Mouse (Mus musculus) limb, embryonic 14.5 days (tissue): ENCODE measurements at regions not wholly inside any gene's neighbourhood (a gene's known extent, or its start where the extent isn't known, plus 50 kb on each side); places are given as distances from the start of the nearest gene placed in this dataset.

Experiments used
- ATAC-seq: fragments of 200-750 bp; cut with Nextera tagmentation; 2 replicates; pipeline ENCODE4 v1.8.0; 2017; ENCODE audit warnings: low read depth, moderate number of reproducible peaks, moderate TSS enrichment; ENCODE audit not compliant: low FRiP score
- DNase-seq: peaks from one replicate; pipeline ENCODE4 v3.0.0-alpha.2; 2015; ENCODE audit warnings: low spot score
- H3K27ac ChIP-seq: fragments of 300-500 bp; sonication (generic); replicated peaks from 2 replicates; pipeline ENCODE4 v1.5.1; 2014; ENCODE audit warnings: low read depth, mild to moderate bottlenecking, low read length, moderate library complexity, mixed read lengths
- H3K27me3 ChIP-seq: fragments of 300-500 bp; sonication (generic); 2 replicates; pipeline ENCODE4 v1.6.1; 2014; ENCODE audit warnings: low read length, mixed read lengths; ENCODE audit not compliant: control insufficient read depth, insufficient read depth
- H3K36me3 ChIP-seq: fragments of 300-500 bp; sonication (generic); 2 replicates; pipeline ENCODE4 v1.6.1; 2014; ENCODE audit warnings: mild to moderate bottlenecking, low read length, moderate library complexity, mixed read lengths; ENCODE audit not compliant: control insufficient read depth, insufficient read depth
- H3K4me1 ChIP-seq: fragments of 300-500 bp; sonication (generic); 2 replicates; pipeline ENCODE4 v1.6.1; 2014; ENCODE audit warnings: antibody characterized with exemption, low read length, mixed read lengths; ENCODE audit not compliant: control insufficient read depth, insufficient read depth
- H3K4me2 ChIP-seq: fragments of 300-500 bp; sonication (generic); replicated peaks from 2 replicates; pipeline ENCODE4 v1.6.1; 2014; ENCODE audit warnings: low read depth, mild to moderate bottlenecking, low read length, moderate library complexity; ENCODE audit not compliant: severe bottlenecking
- H3K4me3 ChIP-seq: fragments of 300-500 bp; sonication (generic); replicated peaks from 2 replicates; pipeline ENCODE4 v1.5.1; 2014; ENCODE audit warnings: low read length
- H3K9ac ChIP-seq: fragments of 300-500 bp; sonication (generic); 2 replicates; pipeline ENCODE4 v1.6.1; 2014; ENCODE audit warnings: mild to moderate bottlenecking, low read depth, low read length, moderate library complexity; ENCODE audit not compliant: severe bottlenecking
- H3K9me3 ChIP-seq: fragments of 300-500 bp; sonication (generic); 2 replicates; pipeline ENCODE4 v1.6.1; 2016; ENCODE audit warnings: low read length; ENCODE audit not compliant: control insufficient read depth
- POLR2A ChIP-seq: fragments of 200-500 bp; IDR thresholded peaks from 2 replicates; pipeline ENCODE4 v1.8.0; 2012; ENCODE audit warnings: inconsistent platforms, mild to moderate bottlenecking, moderate library complexity, borderline replicate concordance; ENCODE audit not compliant: insufficient read depth, insufficient read length; ENCODE audit errors: extremely low read depth
- WGBS: fragments of 180-500 bp; shearing (Covaris S2); extraction: QIAGEN DNeasy Blood & Tissue Kit; methylation state at CpG from one replicate; pipeline ENCODE4 v1.1.7; 2014; 5-methylcytosine and 5-hydroxymethylcytosine counted together

DNA sequence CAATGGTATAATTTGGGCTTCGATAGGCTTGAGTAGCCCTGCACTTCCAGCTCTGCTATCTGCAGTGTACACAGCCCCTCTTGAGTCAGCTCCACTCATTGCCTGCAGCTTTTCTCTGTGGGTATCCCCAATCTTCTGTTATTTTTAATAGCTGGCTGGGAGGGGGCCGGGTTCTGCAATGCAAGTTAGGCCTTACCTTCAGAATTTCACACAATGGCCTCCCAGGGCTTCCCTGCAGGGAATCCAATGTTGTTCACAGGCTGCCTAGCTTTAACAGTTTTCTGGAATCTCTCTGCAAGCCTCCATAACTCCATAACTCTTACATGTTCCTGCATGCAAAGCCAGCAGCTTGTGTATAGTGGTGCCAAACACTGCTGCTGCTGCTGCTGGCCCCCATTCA lies 197.7 kb upstream of the Fam92a start:
- H3K4me1 ChIP-seq, result no peaks in the 10 kb centered on the region
- no peak overlapping the region for H3K27ac ChIP-seq
- H3K9ac ChIP-seq, result no peak overlapping the region
- H3K36me3 ChIP-seq, result no peaks in the 10 kb centered on the region
- no peak overlapping the region for H3K4me2 ChIP-seq
- H3K27me3 ChIP-seq, result no peaks in the 10 kb centered on the region
- no peaks in the 10 kb centered on the region for H3K9me3 ChIP-seq
- DNase-seq (no peak), ATAC-seq (no peak)
- 42% methylated on average over 2 of the region's 2 CpGs for WGBS
- no peak for TF ChIP-seq POLR2A
- no peak overlapping the region for H3K4me3 ChIP-seq

- Histone ChIP-seq H3K36me3 (no peaks in the 10 kb centered on the region), H3K9me3 (no peaks in the 10 kb centered on the region), H3K4me2 (no peak overlapping the region), H3K4me1 (no peaks in the 10 kb centered on the region), H3K27me3 (no peaks in the 10 kb centered on the region), H3K9ac (no peak overlapping the region), H3K27ac (no peak overlapping the region), H3K4me3 (no peak overlapping the region)
- whole genome bisulfite sequencing, result 45% methylated on average over 2 of the region's 2 CpGs
- TF ChIP-seq POLR2A, result no peak
- ATAC-seq, result no peak
- no peak for DNase-seq
These were observed 185.3 kb upstream of the Fam92a start for GRCm38 (mm10) chr4:12356992-12357634.

GRCm38 (mm10) chr4:12353337-12353856 lies 181.6 kb upstream of the Fam92a start:
- 79% methylated on average over 3 of the region's 3 CpGs for WGBS
- no peak overlapping the region for H3K4me3 ChIP-seq
- H3K4me2 ChIP-seq, result no peak overlapping the region
- H3K27ac ChIP-seq, result no peak overlapping the region
- no peaks in the 10 kb centered on the region for H3K4me1 ChIP-seq
- no peak for TF ChIP-seq POLR2A
- DNase-seq (no peak), ATAC-seq (no peak)
- H3K36me3 ChIP-seq, result no peaks in the 10 kb centered on the region
- no peak overlapping the region for H3K9ac ChIP-seq
- H3K9me3 ChIP-seq, result no peaks in the 10 kb centered on the region
- H3K27me3 ChIP-seq, result no peaks in the 10 kb centered on the region

GRCm38 (mm10) chr4:12339236-12339635 lies 167.4 kb upstream of the Fam92a start:
- 87% methylated on average over 1 of the region's 1 CpGs for WGBS

GRCm38 (mm10) chr4:12334832-12335587 lies 163.2 kb upstream of the Fam92a start:
- ATAC-seq (no peak), DNase-seq (no peak)
- WGBS, result 83% methylated on average over 7 of the region's 7 CpGs

More at GRCm38 (mm10) chr4:12339236-12339635, 167.4 kb upstream of the Fam92a start:
- TF ChIP-seq POLR2A, result no peak
- DNase-seq (no peak), ATAC-seq (no peak)
- no peak overlapping the region for H3K27ac ChIP-seq
- no peaks in the 10 kb centered on the region for H3K36me3 ChIP-seq
- no peaks in the 10 kb centered on the region; the same call in 1 of the 2 replicates for H3K9me3 ChIP-seq
- no peak overlapping the region for H3K4me3 ChIP-seq
- H3K4me2 ChIP-seq, result no peak overlapping the region
- no peak overlapping the region for H3K9ac ChIP-seq
- no peaks in the 10 kb centered on the region for H3K27me3 ChIP-seq
- H3K4me1 ChIP-seq, result no peaks in the 10 kb centered on the region

More at GRCm38 (mm10) chr4:12334832-12335587, 163.2 kb upstream of the Fam92a start:
- Histone ChIP-seq H3K4me1 (no peaks in the 10 kb centered on the region), H3K9ac (no peak overlapping the region), H3K27ac (no peak overlapping the region), H3K4me2 (no peak overlapping the region), H3K4me3 (no peak overlapping the region), H3K9me3 (no peaks in the 10 kb centered on the region), H3K27me3 (no peaks in the 10 kb centered on the region), H3K36me3 (no peaks in the 10 kb centered on the region)
- TF ChIP-seq POLR2A, result no peak
